Mouse (Mus musculus) activated CD4-positive, CD25-positive, alpha-beta regulatory T cell (primary cell): Measurements from ENCODE around the gene Sfmbt2. TPM values are rescaled to one million over a fixed set of nuclear protein-coding genes. Genes with fewer than 3 reads are reported as not detected.

Source experiments
- polyA plus RNA-seq, 2 experiments: library from polyadenylated mRNA; unstranded; fragments of 100-300 nt; shearing (Covaris generic); gene quantifications; one replicate each; pipeline ENCODE4 v1.2.1; 2017

Gene Sfmbt2
- polyA plus RNA-seq, result 1 to 10 TPM; 3.5 to 4.1 TPM

DNA sequence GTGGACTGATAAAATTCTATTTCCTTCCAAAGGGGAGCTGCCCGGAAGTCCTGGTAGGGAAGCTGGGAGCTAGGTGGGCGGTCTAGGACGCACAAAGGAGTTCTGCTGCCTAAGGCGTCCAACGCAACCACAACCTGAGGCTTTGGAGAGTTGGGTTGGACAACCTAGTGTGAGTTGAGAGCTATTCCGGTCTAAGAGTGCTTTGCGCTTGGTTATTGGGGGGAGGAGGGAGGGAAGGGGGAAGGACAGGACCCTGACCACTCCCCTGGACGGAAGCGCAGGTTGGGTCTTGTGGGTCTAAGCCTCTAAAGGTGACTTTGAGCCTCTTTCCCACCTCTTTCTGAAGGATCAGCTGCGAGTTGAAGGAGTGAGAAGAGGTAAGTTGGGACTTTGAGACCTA, at the start of gene Sfmbt2:
Sfmbt2 (plus strand) TSS at position 335 of the 400 bp plus-strand sequence.

Other genes with a start within 250 kb of the Sfmbt2 start
- not detected for gene Itih2, start 239.1 kb upstream of the Sfmbt2 start, polyA plus RNA-seq
- 10 to 100 TPM; 11.5 to 17.8 TPM for gene Itih5, start 216.9 kb upstream of the Sfmbt2 start, polyA plus RNA-seq